Mouse (Mus musculus) NIH3T3 (cell line): ENCODE measurements around the gene Chd2.
A peak's percentile ranks its signal among the peaks of the same experiment; 100 is the strongest.
"Not testable (repeated sequence)": the region's sequence is repeated elsewhere in the genome, so short reads cannot be mapped to it uniquely, and the experiment has no call there.

Source experiments
- DNase-seq: peaks from one replicate; pipeline ENCODE4 v3.0.0-alpha.2; 2012; ENCODE audit warnings: low read depth

The Chd2 gene

GRCm38 (mm10) chr7:73539116-73539682 is 2.4 kb downstream of the Chd2 start:
- DNase-seq: peak; percentile 48

GRCm38 (mm10) chr7:73538424-73539079 is 3.1 kb downstream of the Chd2 start:
- peak; percentile 36 for DNase-seq

- DNase-seq: peak; percentile 100
Observed at GRCm38 (mm10) chr7:73537634-73538423, 3.8 kb downstream of the Chd2 start.

GRCm38 (mm10) chr7:73537228-73537627 is 4.4 kb downstream of the Chd2 start:
- no peak for DNase-seq

GRCm38 (mm10) chr7:73536579-73536978 is 5.1 kb downstream of the Chd2 start:
- DNase-seq: peak; percentile 29

- no peak for DNase-seq
Observed at GRCm38 (mm10) chr7:73535861-73536200, 5.8 kb downstream of the Chd2 start.

- DNase-seq: peak; percentile 17
Observed at GRCm38 (mm10) chr7:73534937-73535860, 6.4 kb downstream of the Chd2 start.

- peak; percentile 74 for DNase-seq
Observed at GRCm38 (mm10) chr7:73533457-73533856, 8.2 kb downstream of the Chd2 start.

GRCm38 (mm10) chr7:73532916-73533315 is 8.7 kb downstream of the Chd2 start:
- DNase-seq: peak; percentile 22

- DNase-seq: no peak
Observed at GRCm38 (mm10) chr7:73532139-73532538, 9.5 kb downstream of the Chd2 start.

- peak; percentile 18 for DNase-seq
Observed at GRCm38 (mm10) chr7:73531506-73532093, 10.0 kb downstream of the Chd2 start.

- DNase-seq: no peak
Observed at GRCm38 (mm10) chr7:73530846-73531245, 10.8 kb downstream of the Chd2 start.

GRCm38 (mm10) chr7:73530164-73530563 is 11.5 kb downstream of the Chd2 start:
- no peak for DNase-seq

- DNase-seq: no peak
Observed at GRCm38 (mm10) chr7:73529261-73529660, 12.4 kb downstream of the Chd2 start.

- DNase-seq: not testable (repeated sequence)
Observed at GRCm38 (mm10) chr7:73528377-73528894, 13.2 kb downstream of the Chd2 start.

GRCm38 (mm10) chr7:73527225-73527624 is 14.4 kb downstream of the Chd2 start:
- DNase-seq: no peak

GRCm38 (mm10) chr7:73524454-73524952 is 17.1 kb downstream of the Chd2 start:
- peak; percentile 89 for DNase-seq

GRCm38 (mm10) chr7:73523608-73524259 is 17.9 kb downstream of the Chd2 start:
- no peak for DNase-seq

- no peak for DNase-seq
Observed at GRCm38 (mm10) chr7:73523183-73523582, 18.4 kb downstream of the Chd2 start.

- DNase-seq: no peak
Observed at GRCm38 (mm10) chr7:73521277-73522193, 20.1 kb downstream of the Chd2 start.
